Mouse (Mus musculus) myocyte (in vitro differentiated cells): ENCODE results near the gene Rnls. TPM values are rescaled to one million over a fixed set of nuclear protein-coding genes. Genes with fewer than 3 reads are reported as not detected.

ENCODE experiments used
- H3K27me3 ChIP-seq: one replicate; pipeline ENCODE4 v1.6.1; 2011; ENCODE audit not compliant: control insufficient read depth, insufficient read depth, insufficient read length
- H3K36me3 ChIP-seq: one replicate; pipeline ENCODE4 v1.6.1; 2011; ENCODE audit not compliant: control insufficient read depth, insufficient read depth
- H3K4me2 ChIP-seq: one replicate; pipeline ENCODE4 v1.6.1; 2011; ENCODE audit warnings: low read depth, control low read depth
- H3K4me3 ChIP-seq: one replicate; pipeline ENCODE4 v1.5.1; 2011; ENCODE audit warnings: mild to moderate bottlenecking, control low read depth, moderate library complexity
- H3K79me2 ChIP-seq: one replicate; pipeline ENCODE4 v1.6.1; 2011; ENCODE audit not compliant: control insufficient read depth, insufficient read depth
- H3ac ChIP-seq: one replicate; pipeline ENCODE4 v1.6.1; 2011; ENCODE audit not compliant: control insufficient read depth, insufficient read length
- CEBPB ChIP-seq: IDR thresholded peaks from 2 replicates; pipeline ENCODE4 v1.6.1; 2011; ENCODE audit warnings: mild to moderate bottlenecking, moderate library complexity; ENCODE audit not compliant: poor library complexity, insufficient read depth, severe bottlenecking
- E2F4 ChIP-seq: IDR thresholded peaks from one replicate; pipeline ENCODE4 v1.6.1; 2011; ENCODE audit warnings: mild to moderate bottlenecking, control low read depth, moderate library complexity; ENCODE audit not compliant: insufficient read depth
- MAX ChIP-seq: IDR thresholded peaks from one replicate; pipeline ENCODE4 v1.6.1; 2011; ENCODE audit warnings: low read depth, mild to moderate bottlenecking, control low read depth
- MYOD1 ChIP-seq, 3 experiments: IDR thresholded peaks; one replicate each; pipeline ENCODE4 v1.6.1; 2011; ENCODE audit warnings: control low read depth in 2 of 3, low read depth in 2 of 3, mild to moderate bottlenecking in 2 of 3, moderate library complexity in 1 of 3; ENCODE audit not compliant: insufficient read length in 2 of 3, control insufficient read depth in 1 of 3
- MYOG ChIP-seq, 3 experiments: IDR thresholded peaks; one replicate each; pipeline ENCODE4 v1.6.1; 2011; ENCODE audit warnings: control low read depth in 2 of 3, low read depth in 2 of 3, mild to moderate bottlenecking in 2 of 3; ENCODE audit not compliant: insufficient read length in 2 of 3, control insufficient read depth in 1 of 3, insufficient read depth in 1 of 3
- POLR2A ChIP-seq: IDR thresholded peaks from one replicate; pipeline ENCODE4 v1.6.1; 2011; ENCODE audit warnings: low read depth, mild to moderate bottlenecking, control low read depth, moderate library complexity; ENCODE audit not compliant: insufficient read length
- POLR2AphosphoS2 ChIP-seq: IDR thresholded peaks from one replicate; pipeline ENCODE4 v1.6.1; 2011; ENCODE audit warnings: low read depth, control low read depth; ENCODE audit not compliant: insufficient read length
- REST ChIP-seq: IDR thresholded peaks from one replicate; pipeline ENCODE4 v1.6.1; 2011; ENCODE audit warnings: mild to moderate bottlenecking, control low read depth, moderate library complexity; ENCODE audit not compliant: insufficient read depth, insufficient read length
- SRF ChIP-seq: IDR thresholded peaks from one replicate; pipeline ENCODE4 v1.6.1; 2011; ENCODE audit warnings: low read depth; ENCODE audit not compliant: control insufficient read depth, insufficient read length
- TCF12 ChIP-seq: IDR thresholded peaks from one replicate; pipeline ENCODE4 v1.6.1; 2011; ENCODE audit warnings: mild to moderate bottlenecking, control low read depth; ENCODE audit not compliant: poor library complexity, insufficient read depth, severe bottlenecking
- TCF3 ChIP-seq: IDR thresholded peaks from one replicate; pipeline ENCODE4 v1.6.1; 2011; ENCODE audit warnings: low read depth, control low read depth; ENCODE audit not compliant: insufficient read length
- USF1 ChIP-seq: IDR thresholded peaks from one replicate; pipeline ENCODE4 v1.6.1; 2011; ENCODE audit warnings: low read depth, mild to moderate bottlenecking, control low read depth, moderate library complexity
- polyA plus RNA-seq: library from polyadenylated mRNA; unstranded; fragments of >200 nt; fragmentation: generic; extraction: Trizol; gene quantifications from one replicate; pipeline ENCODE4 v1.2.1, GENCODE M21; 2012; ENCODE audit warnings: missing spikeins

The Rnls gene
- polyA plus RNA-seq, 1 experiment: 2.0 TPM

- Histone ChIP-seq H3K4me3 (no peak overlapping the region), H3ac (no peak overlapping the region), H3K36me3 (no peaks in the 10 kb centered on the region), H3K27me3 (no peaks in the 10 kb centered on the region), H3K79me2 (no peaks in the 10 kb centered on the region), H3K4me2 (no peak overlapping the region)
- TF ChIP-seq MYOD1 (IDR thresholded peaks at IDR 0.05; ENCODE audit: control insufficient read depth in 1 of 3, insufficient read length in 2 of 3, low read depth in 2 of 3) (no peak), CEBPB (no peak), SRF (no peak), TCF3 (no peak), POLR2A (no peak), E2F4 (no peak), REST (no peak), USF1 (no peak), MAX (no peak), TCF12 (no peak), MYOG (IDR thresholded peaks at IDR 0.05; ENCODE audit: control insufficient read depth in 1 of 3, insufficient read depth in 1 of 3, insufficient read length in 2 of 3, low read depth in 2 of 3) (no peak), POLR2AphosphoS2 (no peak)
Observed at GRCm38 (mm10) chr19:33217791-33218300, 174.2 kb downstream of the Rnls start.

- Histone ChIP-seq H3K79me2 (no peaks in the 10 kb centered on the region), H3K36me3 (no peaks in the 10 kb centered on the region), H3K27me3 (no peaks in the 10 kb centered on the region), H3K4me2 (no peak overlapping the region), H3K4me3 (no peak overlapping the region), H3ac (no peak overlapping the region)
- TF ChIP-seq POLR2AphosphoS2 (no peak), SRF (no peak), TCF12 (no peak), CEBPB (no peak), MYOD1 (IDR thresholded peaks at IDR 0.05; ENCODE audit: control insufficient read depth in 1 of 3, insufficient read length in 2 of 3, low read depth in 2 of 3) (no peak), TCF3 (no peak), MYOG (IDR thresholded peaks at IDR 0.05; ENCODE audit: control insufficient read depth in 1 of 3, insufficient read depth in 1 of 3, insufficient read length in 2 of 3, low read depth in 2 of 3) (no peak), MAX (no peak)
Observed at GRCm38 (mm10) chr19:33209709-33210108, 182.4 kb downstream of the Rnls start.

GRCm38 (mm10) chr19:33207991-33208390, 184.1 kb downstream of the Rnls start:
- no peak overlapping the region for H3K4me2 ChIP-seq
- no peaks in the 10 kb centered on the region for H3K36me3 ChIP-seq
- no peaks in the 10 kb centered on the region for H3K27me3 ChIP-seq
- TF ChIP-seq POLR2AphosphoS2 (no peak), CEBPB (no peak), POLR2A (no peak), TCF3 (no peak), MAX (no peak), E2F4 (no peak), SRF (no peak), REST (no peak), MYOD1 (IDR thresholded peaks at IDR 0.05; ENCODE audit: control insufficient read depth in 1 of 3, insufficient read length in 2 of 3, low read depth in 2 of 3) (no peak), TCF12 (no peak), MYOG (IDR thresholded peaks at IDR 0.05; ENCODE audit: control insufficient read depth in 1 of 3, insufficient read depth in 1 of 3, insufficient read length in 2 of 3, low read depth in 2 of 3) (no peak), USF1 (no peak)
- no peak overlapping the region for H3ac ChIP-seq
- H3K4me3 ChIP-seq: no peak overlapping the region
- H3K79me2 ChIP-seq: no peaks in the 10 kb centered on the region

GRCm38 (mm10) chr19:33205389-33205788, 186.7 kb downstream of the Rnls start:
- no peak overlapping the region for H3K4me3 ChIP-seq
- TF ChIP-seq POLR2AphosphoS2 (no peak), SRF (no peak), USF1 (no peak), TCF3 (no peak), MAX (no peak), TCF12 (no peak), REST (no peak), POLR2A (no peak), CEBPB (no peak), MYOD1 (IDR thresholded peaks at IDR 0.05; ENCODE audit: control insufficient read depth in 1 of 3, insufficient read length in 2 of 3, low read depth in 2 of 3) (no peak), MYOG (IDR thresholded peaks at IDR 0.05; ENCODE audit: control insufficient read depth in 1 of 3, insufficient read depth in 1 of 3, insufficient read length in 2 of 3, low read depth in 2 of 3) (no peak), E2F4 (no peak)
- H3K27me3 ChIP-seq: no peaks in the 10 kb centered on the region

More at GRCm38 (mm10) chr19:33205389-33205788, 186.7 kb downstream of the Rnls start:
- Histone ChIP-seq H3ac (no peak overlapping the region), H3K4me2 (no peak overlapping the region), H3K36me3 (no peaks in the 10 kb centered on the region), H3K79me2 (no peaks in the 10 kb centered on the region)
